In genomic region chr12:8673974-8674306, GRCm38 (mm10) we compare ENCODE assay signal across 8 mouse cellular contexts. TPM values are rescaled to one million over a fixed set of nuclear protein-coding genes. Genes with fewer than 3 reads are reported as not detected.
DNase-seq lines count a peak whose midpoint lies in the region; ATAC-seq and TF ChIP-seq lines count a peak whose summit lies in the region.

Gene Pum2, plus strand, starts transcription at chr12:8674134.

- no peak for TF ChIP-seq CTCF in lung, postnatal 0 days (IDR thresholded peaks at IDR 0.05)

- no peak for TF ChIP-seq EP300 in lung, postnatal 0 days (IDR thresholded peaks at IDR 0.05)

- WGBS in hindbrain, embryonic 10.5 days = under 1% methylated on average over 33 of the region's 41 CpGs
- 6% methylated on average over 34 of the region's 41 CpGs for WGBS in lung, postnatal 0 days

- peak; percentile 98 for ATAC-seq in frontal cortex, adult (ENCODE audit: low TSS enrichment)
- peak; percentile 98 for ATAC-seq in lung, postnatal 0 days

- H3K4me2 ChIP-seq in lung, postnatal 0 days (replicated peaks; ENCODE audit: low read depth, low read length) = peak within 1 kb of the TSS; percentile 67

- H3K9me3 ChIP-seq in hindbrain, embryonic 10.5 days = peaks cover 8% of the 10 kb centered on the region; the same call in 1 of the 2 replicates
- no peaks in the 10 kb centered on the region for H3K9me3 ChIP-seq in lung, postnatal 0 days (ENCODE audit: low read length)

- peak within 1 kb of the TSS; percentile 100 for H3K27ac ChIP-seq in hindbrain, embryonic 10.5 days
- H3K27ac ChIP-seq in lung, postnatal 0 days (ENCODE audit: low read length) = peak within 1 kb of the TSS; percentile 97

- peak within 1 kb of the TSS; percentile 97 for H3K9ac ChIP-seq in lung, postnatal 0 days (replicated peaks; ENCODE audit: low read depth)

- no peaks in the 10 kb centered on the region for H3K27me3 ChIP-seq in hindbrain, embryonic 10.5 days (ENCODE audit: insufficient read depth, poor library complexity, severe bottlenecking)
- H3K27me3 ChIP-seq in lung, postnatal 0 days (replicated peaks; ENCODE audit: insufficient read depth, low read length) = no peaks in the 10 kb centered on the region

- DNase-seq in MEL-GATA-1-ER (ENCODE audit: extremely low read depth, low read depth) = peak; percentile 58
- DNase-seq in cerebellum, adult 8-10 months = peak; percentile 92
- DNase-seq in hindbrain, embryonic 10.5 days (ENCODE audit: low spot score) = peak; percentile 97
- DNase-seq in layer of hippocampus, adult 9-11 months = peak; percentile 93
- DNase-seq in lung, postnatal 0 days (ENCODE audit: low spot score) = peak; percentile 98
- DNase-seq in ovary, postnatal 14 days (ENCODE audit: low spot score) = peak; percentile 88
- DNase-seq in thymus, postnatal 14 days = peak; percentile 95

- peak within 1 kb of the TSS; percentile 92 for H3K4me3 ChIP-seq in hindbrain, embryonic 10.5 days
- H3K4me3 ChIP-seq in lung, postnatal 0 days (ENCODE audit: low read depth, low read length) = peak within 1 kb of the TSS; percentile 94

- peaks cover 28% of the 10 kb centered on the region for H3K4me1 ChIP-seq in hindbrain, embryonic 10.5 days (replicated peaks)
- H3K4me1 ChIP-seq in lung, postnatal 0 days (ENCODE audit: insufficient read depth, low read depth, low read length) = peaks cover 11% of the 10 kb centered on the region; the same call in 1 of the 2 replicates

- H3K36me3 ChIP-seq in hindbrain, embryonic 10.5 days = no peaks in the 10 kb centered on the region; the same call in 1 of the 2 replicates
- no peaks in the 10 kb centered on the region for H3K36me3 ChIP-seq in lung, postnatal 0 days (ENCODE audit: insufficient read depth, low read length)

RNA-seq across cellular contexts. Expression of gene Pum2, which starts in this region (rescaled TPM):
- 51.6 and 59.5 TPM in 2 replicates for polyA plus RNA-seq in hindbrain, embryonic 10.5 days (2016; fragmentation: Nextera tagmentation; extraction: Ambion mirVana)
- polyA plus RNA-seq in lung, postnatal 0 days (2015; fragmentation: Nextera tagmentation; extraction: Ambion mirVana) = 26.9 and 31.3 TPM in 2 replicates

Comparison
In these comparisons a context has a peak if more than half of its experiments do, and no peak if none do; other contexts are left out.
1. Peak in every context shown above with its lines: DNase-seq, ATAC-seq, H3K4me3 ChIP-seq and H3K27ac ChIP-seq.